Mouse (Mus musculus) neural tube, embryonic 15.5 days (tissue): ENCODE results near the gene Mettl9. TPM values are rescaled to one million over a fixed set of nuclear protein-coding genes. Genes with fewer than 3 reads are reported as not detected.

Source experiments
- ATAC-seq: fragments of 200-750 bp; cut with Nextera tagmentation; 2 replicates; pipeline ENCODE4 v1.8.0; 2017; ENCODE audit warnings: mild to moderate bottlenecking, moderate TSS enrichment, moderate library complexity; ENCODE audit not compliant: low FRiP score
- H3K27ac ChIP-seq: fragments of 300-500 bp; sonication (generic); replicated peaks from 2 replicates; pipeline ENCODE4 v1.5.1; 2015; ENCODE audit warnings: mild to moderate bottlenecking, inconsistent platforms
- H3K27me3 ChIP-seq: fragments of 300-500 bp; sonication (generic); replicated peaks from 2 replicates; pipeline ENCODE4 v1.6.1; 2015; ENCODE audit warnings: inconsistent platforms
- H3K36me3 ChIP-seq: fragments of 300-500 bp; sonication (generic); 2 replicates; pipeline ENCODE4 v1.6.1; 2015; ENCODE audit warnings: inconsistent platforms
- H3K4me1 ChIP-seq: fragments of 300-500 bp; sonication (generic); 2 replicates; pipeline ENCODE4 v1.6.1; 2015; ENCODE audit warnings: inconsistent platforms
- H3K4me2 ChIP-seq: fragments of 300-500 bp; sonication (generic); 2 replicates; pipeline ENCODE4 v1.6.1; 2015; ENCODE audit warnings: inconsistent platforms, mild to moderate bottlenecking, moderate library complexity
- H3K4me3 ChIP-seq: fragments of 300-500 bp; sonication (generic); replicated peaks from 2 replicates; pipeline ENCODE4 v1.5.1; 2015; ENCODE audit warnings: mild to moderate bottlenecking, inconsistent platforms
- H3K9ac ChIP-seq: fragments of 300-500 bp; sonication (generic); replicated peaks from 2 replicates; pipeline ENCODE4 v1.6.1; 2015; ENCODE audit warnings: mild to moderate bottlenecking, inconsistent platforms
- H3K9me3 ChIP-seq: fragments of 300-500 bp; sonication (generic); replicated peaks from 2 replicates; pipeline ENCODE4 v1.6.1; 2016; ENCODE audit warnings: inconsistent platforms
- WGBS: fragments of 180-500 bp; shearing (Covaris S2); methylation state at CpG from one replicate; pipeline ENCODE4 v1.1.7; 2015; ENCODE audit warnings: mixed read lengths; 5-methylcytosine and 5-hydroxymethylcytosine counted together
- polyA plus RNA-seq: library from polyadenylated mRNA; unstranded; fragments of >200 nt; fragmentation: Nextera tagmentation; extraction: Ambion mirVana; gene quantifications from 2 replicates; pipeline ENCODE4 v1.2.1, GENCODE M21; 2015

Gene Mettl9
- polyA plus RNA-seq, 1 experiment from 2014 or later = 173 TPM

- H3K4me1 ChIP-seq = peaks cover 6% of the 10 kb centered on the region
- H3K27me3 ChIP-seq = no peaks in the 10 kb centered on the region
- peak; percentile 85; the same call in 1 of the 2 replicates for ATAC-seq
- H3K9ac ChIP-seq = no peak overlapping the region
- 5% methylated on average over 5 of the region's 5 CpGs for WGBS
- no peaks in the 10 kb centered on the region for H3K9me3 ChIP-seq
- peaks cover 18% of the 10 kb centered on the region for H3K36me3 ChIP-seq
- no peak overlapping the region for H3K27ac ChIP-seq
- no peak overlapping the region for H3K4me3 ChIP-seq
- no peak overlapping the region for H3K4me2 ChIP-seq
Observed at GRCm38 (mm10) chr7:121077829-121078228, 43.6 kb downstream of the Mettl9 start.

GRCm38 (mm10) chr7:121081350-121081749, 47.1 kb downstream of the Mettl9 start, which contains the start of gene Otoa:
Gene Otoa (plus strand): TSS chr7:121081650.
- no peak within 1 kb of the TSS for H3K27ac ChIP-seq
- H3K36me3 ChIP-seq = peaks cover 8% of the 10 kb centered on the region; the same call in 1 of the 2 replicates
- ATAC-seq = no peak
- H3K27me3 ChIP-seq = no peaks in the 10 kb centered on the region
- WGBS = 89% methylated on average over 4 of the region's 4 CpGs
- H3K4me1 ChIP-seq = peaks cover 19% of the 10 kb centered on the region
- no peaks in the 10 kb centered on the region for H3K9me3 ChIP-seq
- H3K4me3 ChIP-seq = no peak within 1 kb of the TSS
- no peak within 1 kb of the TSS for H3K4me2 ChIP-seq
- no peak within 1 kb of the TSS for H3K9ac ChIP-seq

- H3K4me2 ChIP-seq = no peak overlapping the region
- ATAC-seq = no peak
Observed at GRCm38 (mm10) chr7:121081816-121082215, 47.6 kb downstream of the Mettl9 start.

GRCm38 (mm10) chr7:121082949-121083513, 48.8 kb downstream of the Mettl9 start:
- Histone ChIP-seq H3K9me3 (no peaks in the 10 kb centered on the region), H3K27me3 (no peaks in the 10 kb centered on the region), H3K9ac (no peak overlapping the region), H3K4me1 (peaks cover 17% of the 10 kb centered on the region), H3K4me3 (no peak overlapping the region), H3K36me3 (no peaks in the 10 kb centered on the region), H3K27ac (no peak overlapping the region; the same call in 1 of the 2 replicates), H3K4me2 (no peak overlapping the region)
- peak; percentile 76 for ATAC-seq
- WGBS = 59% methylated on average over 9 of the region's 9 CpGs

More at GRCm38 (mm10) chr7:121081816-121082215, 47.6 kb downstream of the Mettl9 start:
- Histone ChIP-seq H3K9ac (no peak overlapping the region), H3K27ac (no peak overlapping the region), H3K4me3 (no peak overlapping the region), H3K27me3 (no peaks in the 10 kb centered on the region), H3K9me3 (no peaks in the 10 kb centered on the region), H3K36me3 (peaks cover 6% of the 10 kb centered on the region; the same call in 1 of the 2 replicates), H3K4me1 (peaks cover 19% of the 10 kb centered on the region)
- whole genome bisulfite sequencing = 78% methylated on average over 2 of the region's 2 CpGs

GRCm38 (mm10) chr7:121084840-121085453, 50.7 kb downstream of the Mettl9 start:
- ATAC-seq = no peak
- Histone ChIP-seq H3K9me3 (no peaks in the 10 kb centered on the region), H3K27me3 (no peaks in the 10 kb centered on the region), H3K4me1 (peaks cover 16% of the 10 kb centered on the region), H3K4me2 (no peak overlapping the region), H3K36me3 (no peaks in the 10 kb centered on the region), H3K27ac (no peak overlapping the region), H3K9ac (no peak overlapping the region), H3K4me3 (no peak overlapping the region)
- WGBS = 63% methylated on average over 8 of the region's 8 CpGs

- Histone ChIP-seq H3K36me3 (no peaks in the 10 kb centered on the region), H3K9me3 (no peaks in the 10 kb centered on the region), H3K4me2 (no peak overlapping the region), H3K4me1 (peaks cover 16% of the 10 kb centered on the region), H3K4me3 (no peak overlapping the region), H3K27me3 (no peaks in the 10 kb centered on the region), H3K27ac (no peak overlapping the region), H3K9ac (no peak overlapping the region)
- WGBS = 21% methylated on average over 4 of the region's 4 CpGs
- no peak for ATAC-seq
Observed at GRCm38 (mm10) chr7:121085500-121085899, 51.3 kb downstream of the Mettl9 start.

- Histone ChIP-seq H3K4me1 (peaks cover 6% of the 10 kb centered on the region; the same call in 1 of the 2 replicates), H3K27ac (no peak overlapping the region), H3K27me3 (no peaks in the 10 kb centered on the region), H3K4me3 (no peak overlapping the region), H3K36me3 (no peaks in the 10 kb centered on the region), H3K9ac (no peak overlapping the region), H3K9me3 (no peaks in the 10 kb centered on the region), H3K4me2 (no peak overlapping the region)
- 78% methylated on average over 5 of the region's 5 CpGs for WGBS
- no peak for ATAC-seq
Observed at GRCm38 (mm10) chr7:121088745-121089144, 54.5 kb downstream of the Mettl9 start.

- Histone ChIP-seq H3K9me3 (no peaks in the 10 kb centered on the region), H3K4me3 (no peak overlapping the region), H3K27ac (no peak overlapping the region), H3K36me3 (no peaks in the 10 kb centered on the region), H3K9ac (no peak overlapping the region), H3K4me2 (no peak overlapping the region), H3K27me3 (no peaks in the 10 kb centered on the region), H3K4me1 (0 out of 2 replicates have a peak, but pooled peaks cover 3% of the 10 kb centered on the region)
- ATAC-seq = no peak
- 92% methylated on average over 7 of the region's 7 CpGs for WGBS
Observed at GRCm38 (mm10) chr7:121090748-121091147, 56.5 kb downstream of the Mettl9 start.

- 34% methylated on average over 4 of the region's 4 CpGs for WGBS
- Histone ChIP-seq H3K4me2 (no peak overlapping the region), H3K4me3 (no peak overlapping the region)
Observed at GRCm38 (mm10) chr7:121093026-121093425, 58.8 kb downstream of the Mettl9 start.

GRCm38 (mm10) chr7:121098614-121099389, 64.6 kb downstream of the Mettl9 start:
- Histone ChIP-seq H3K27me3 (no peaks in the 10 kb centered on the region), H3K9ac (no peak overlapping the region), H3K9me3 (no peaks in the 10 kb centered on the region), H3K36me3 (no peaks in the 10 kb centered on the region), H3K4me2 (no peak overlapping the region), H3K27ac (no peak overlapping the region), H3K4me3 (no peak overlapping the region), H3K4me1 (no peaks in the 10 kb centered on the region)
- no peak for ATAC-seq
- 74% methylated on average over 10 of the region's 10 CpGs for WGBS

More at GRCm38 (mm10) chr7:121093026-121093425, 58.8 kb downstream of the Mettl9 start:
- no peak overlapping the region for H3K27ac ChIP-seq
- no peaks in the 10 kb centered on the region for H3K36me3 ChIP-seq
- H3K9me3 ChIP-seq = no peaks in the 10 kb centered on the region
- no peaks in the 10 kb centered on the region for H3K4me1 ChIP-seq
- H3K27me3 ChIP-seq = no peaks in the 10 kb centered on the region
- no peak overlapping the region for H3K9ac ChIP-seq
- ATAC-seq = no peak

GRCm38 (mm10) chr7:121107851-121108250, 73.6 kb downstream of the Mettl9 start:
- Histone ChIP-seq H3K27ac (no peak overlapping the region), H3K4me1 (no peaks in the 10 kb centered on the region), H3K9me3 (no peaks in the 10 kb centered on the region), H3K27me3 (no peaks in the 10 kb centered on the region), H3K4me3 (no peak overlapping the region), H3K36me3 (no peaks in the 10 kb centered on the region), H3K4me2 (no peak overlapping the region), H3K9ac (no peak overlapping the region)
- WGBS = 70% methylated on average over 3 of the region's 3 CpGs
- no peak for ATAC-seq
